Mouse (Mus musculus): ENCODE measurements around the gene Slc25a25. TPM values are rescaled to one million over a fixed set of nuclear protein-coding genes. Genes with fewer than 3 reads are reported as not detected.

Gene Slc25a25
- polyA plus RNA-seq, 1 experiment from 2014 or later = 17.0 TPM

DNA sequence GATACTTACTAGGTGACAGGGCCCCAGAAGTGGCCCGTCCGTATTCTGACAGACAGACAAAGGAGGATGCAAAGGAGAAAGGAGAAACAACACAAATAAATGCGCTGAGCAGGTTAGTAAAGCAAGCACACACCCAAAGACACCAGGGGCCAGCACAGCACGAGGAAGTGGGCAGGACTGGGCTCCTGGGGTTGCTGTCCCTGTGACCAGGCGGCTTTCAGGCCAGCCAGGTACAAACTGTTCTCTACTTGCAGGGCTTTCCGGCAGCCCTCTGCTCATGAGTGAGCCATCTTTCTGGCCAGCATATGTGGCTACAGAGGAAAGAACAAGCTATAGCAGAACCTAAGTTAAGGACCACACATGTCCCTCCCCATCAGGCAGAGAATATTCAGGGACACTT lies 30.6 kb downstream of the Slc25a25 start:
- Histone ChIP-seq H3K27ac (no peak overlapping the region), H3K27me3 (ENCODE audit: insufficient read depth, poor library complexity, severe bottlenecking) (no peaks in the 10 kb centered on the region), H3K9me3 (no peaks in the 10 kb centered on the region), H3K4me3 (no peak overlapping the region), H3K36me3 (peaks cover 59% of the 10 kb centered on the region), H3K4me1 (peaks cover 44% of the 10 kb centered on the region)
- 83% methylated on average over 6 of the region's 6 CpGs for WGBS
- no peak for DNase-seq (ENCODE audit: low spot score)

DNA sequence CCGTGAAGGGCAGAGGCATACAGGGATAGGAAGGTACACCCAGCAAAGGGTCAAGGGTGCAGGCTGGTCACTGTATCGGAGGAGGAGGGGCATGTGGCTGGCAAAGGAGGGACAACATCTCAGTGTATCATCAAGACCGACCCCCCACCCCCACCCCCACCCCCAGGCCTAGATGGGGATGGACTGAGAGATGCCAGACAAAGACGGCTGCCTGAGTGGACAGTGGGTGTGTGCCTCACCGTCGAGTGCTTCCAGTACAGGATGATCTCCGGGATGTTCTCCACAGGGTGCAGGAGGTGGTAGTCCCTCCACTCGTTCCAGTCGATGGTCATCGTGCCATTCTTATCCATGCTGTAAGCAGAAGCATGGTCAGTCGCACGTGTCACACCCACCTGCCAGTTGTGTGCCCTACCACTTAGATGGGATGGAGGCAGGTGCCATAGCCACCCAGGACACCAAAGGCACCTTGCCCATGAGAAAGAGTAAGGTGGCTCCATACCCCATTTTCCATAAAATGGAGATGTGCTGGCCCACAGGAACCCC lies 31.1 kb downstream of the Slc25a25 start:
- H3K27me3 ChIP-seq (ENCODE audit: insufficient read depth, poor library complexity, severe bottlenecking) = no peaks in the 10 kb centered on the region
- H3K4me3 ChIP-seq = no peak overlapping the region
- H3K9me3 ChIP-seq = no peaks in the 10 kb centered on the region
- peaks cover 39% of the 10 kb centered on the region for H3K4me1 ChIP-seq
- peaks cover 64% of the 10 kb centered on the region for H3K36me3 ChIP-seq
- H3K27ac ChIP-seq = no peak overlapping the region
- DNase-seq (ENCODE audit: low spot score) = no peak
- WGBS = 90% methylated on average over 12 of the region's 12 CpGs

DNA sequence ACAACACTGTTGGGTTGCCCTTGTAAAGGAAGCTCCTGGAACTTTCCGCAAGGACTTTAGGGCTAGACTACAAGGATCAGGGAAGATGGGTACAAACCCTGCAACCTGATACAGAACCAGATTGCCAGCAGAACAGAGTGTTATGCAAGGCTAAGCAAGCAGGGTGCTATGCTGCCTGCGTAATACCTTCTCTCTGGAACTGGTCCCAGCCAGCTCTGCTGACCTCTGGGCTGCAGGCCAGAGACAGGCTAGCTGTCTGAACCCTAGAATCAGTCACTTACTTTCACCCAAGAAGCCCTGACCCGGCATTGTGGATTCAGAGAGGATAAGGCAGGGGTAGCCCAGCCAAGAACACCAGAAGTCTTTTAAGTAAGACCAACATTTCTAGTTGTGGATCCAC lies 31.9 kb downstream of the Slc25a25 start:
- H3K27ac ChIP-seq = no peak overlapping the region
- WGBS = 89% methylated on average over 3 of the region's 3 CpGs
- no peak overlapping the region for H3K4me3 ChIP-seq
- no peaks in the 10 kb centered on the region for H3K27me3 ChIP-seq (ENCODE audit: insufficient read depth, poor library complexity, severe bottlenecking)
- peaks cover 32% of the 10 kb centered on the region for H3K4me1 ChIP-seq
- no peak for DNase-seq (ENCODE audit: low spot score)
- H3K9me3 ChIP-seq = no peaks in the 10 kb centered on the region
- peaks cover 72% of the 10 kb centered on the region for H3K36me3 ChIP-seq

DNA sequence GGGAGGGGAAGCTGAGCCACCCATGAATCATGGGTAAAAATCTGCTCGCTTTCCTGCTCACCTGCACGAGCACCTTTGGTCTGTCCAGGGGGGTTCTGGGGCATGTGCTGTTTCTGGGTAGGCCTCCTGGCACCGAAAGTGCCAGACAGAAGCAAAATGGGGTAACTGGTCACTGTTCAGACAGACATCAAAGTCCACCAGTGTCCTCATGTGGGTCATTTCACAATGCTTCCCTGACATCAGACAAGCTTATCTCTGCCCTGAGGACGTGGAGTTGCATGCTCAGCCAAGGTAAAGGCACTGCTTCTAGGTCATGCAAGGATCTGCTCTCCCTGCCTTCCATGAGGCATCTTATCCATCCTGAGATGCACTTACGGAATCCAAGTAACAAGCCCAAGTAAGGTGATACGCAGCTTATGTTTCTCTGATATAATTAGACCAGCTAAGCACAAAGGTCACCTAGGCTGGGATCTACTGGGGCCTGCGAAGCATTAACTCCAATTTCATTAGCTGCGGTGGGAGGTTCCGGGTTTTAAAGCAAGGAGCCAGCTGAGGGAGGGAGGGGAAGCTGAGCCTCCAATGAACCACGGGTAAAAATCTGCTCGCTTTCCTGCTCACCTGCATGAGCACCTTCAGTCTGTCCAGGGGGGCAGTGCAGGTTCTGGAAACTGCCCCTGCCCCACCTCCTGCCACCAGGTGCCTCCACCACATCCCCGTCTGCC lies 32.7 kb downstream of the Slc25a25 start:
- Histone ChIP-seq H3K9me3 (no peaks in the 10 kb centered on the region), H3K4me1 (peaks cover 24% of the 10 kb centered on the region), H3K4me3 (no peak overlapping the region), H3K36me3 (peaks cover 79% of the 10 kb centered on the region), H3K27ac (no peak overlapping the region), H3K27me3 (ENCODE audit: insufficient read depth, poor library complexity, severe bottlenecking) (no peaks in the 10 kb centered on the region)
- 82% methylated on average over 12 of the region's 12 CpGs for WGBS
- no peak for DNase-seq (ENCODE audit: low spot score)

DNA sequence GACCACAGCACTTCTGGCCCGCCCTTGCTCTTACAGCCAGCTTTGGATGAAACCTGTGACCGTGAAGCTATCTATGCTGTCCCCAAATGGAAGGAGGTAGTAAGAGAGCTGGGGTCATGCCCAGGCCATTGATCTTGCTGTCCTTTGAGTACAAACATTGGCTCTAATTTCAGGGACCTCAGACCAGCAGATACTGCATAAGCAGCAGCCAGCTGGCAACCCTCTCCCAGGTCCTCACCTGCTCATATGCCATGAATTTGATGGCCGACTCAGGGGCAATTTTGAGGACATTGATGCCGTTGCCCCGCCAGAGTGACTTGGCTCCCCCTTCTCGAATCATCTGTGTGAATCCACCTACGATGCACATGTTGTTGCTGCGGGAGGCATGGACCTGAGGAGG lies 33.8 kb downstream of the Slc25a25 start:
- H3K27me3 ChIP-seq (ENCODE audit: insufficient read depth, poor library complexity, severe bottlenecking) = no peaks in the 10 kb centered on the region

DNA sequence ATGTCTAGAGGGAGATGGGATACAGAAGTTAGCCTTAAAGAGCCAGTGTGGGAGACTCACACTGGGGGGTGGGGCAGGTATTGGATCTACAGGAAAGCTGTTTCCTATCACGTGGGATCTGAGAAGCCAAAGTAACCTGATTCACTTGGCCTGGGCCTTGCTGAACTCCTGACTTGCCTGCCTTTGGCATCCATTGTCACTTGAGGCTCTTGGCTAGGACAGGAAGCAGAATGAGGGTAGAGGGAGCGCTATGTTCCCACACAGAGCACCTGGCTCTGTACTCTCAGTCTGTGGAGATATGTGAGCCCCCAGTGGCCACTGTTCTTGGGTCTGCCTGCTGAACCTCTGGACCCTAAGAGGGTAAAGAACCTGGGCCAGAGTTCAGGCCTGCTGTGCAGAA lies 34.7 kb downstream of the Slc25a25 start:
- Histone ChIP-seq H3K27me3 (ENCODE audit: insufficient read depth, poor library complexity, severe bottlenecking) (no peaks in the 10 kb centered on the region), H3K27ac (no peak overlapping the region), H3K4me3 (no peak overlapping the region), H3K9me3 (no peaks in the 10 kb centered on the region), H3K4me1 (peaks cover 4% of the 10 kb centered on the region), H3K36me3 (peaks cover 78% of the 10 kb centered on the region)
- no peak for DNase-seq (ENCODE audit: low spot score)
- WGBS = 82% methylated on average over 2 of the region's 2 CpGs

More for the DNA sequence above, 33.8 kb downstream of the Slc25a25 start:
- Histone ChIP-seq H3K36me3 (peaks cover 79% of the 10 kb centered on the region), H3K4me1 (peaks cover 13% of the 10 kb centered on the region), H3K4me3 (no peak overlapping the region), H3K27ac (no peak overlapping the region), H3K9me3 (no peaks in the 10 kb centered on the region)
- WGBS = 90% methylated on average over 8 of the region's 8 CpGs
- no peak for DNase-seq (ENCODE audit: low spot score)

DNA sequence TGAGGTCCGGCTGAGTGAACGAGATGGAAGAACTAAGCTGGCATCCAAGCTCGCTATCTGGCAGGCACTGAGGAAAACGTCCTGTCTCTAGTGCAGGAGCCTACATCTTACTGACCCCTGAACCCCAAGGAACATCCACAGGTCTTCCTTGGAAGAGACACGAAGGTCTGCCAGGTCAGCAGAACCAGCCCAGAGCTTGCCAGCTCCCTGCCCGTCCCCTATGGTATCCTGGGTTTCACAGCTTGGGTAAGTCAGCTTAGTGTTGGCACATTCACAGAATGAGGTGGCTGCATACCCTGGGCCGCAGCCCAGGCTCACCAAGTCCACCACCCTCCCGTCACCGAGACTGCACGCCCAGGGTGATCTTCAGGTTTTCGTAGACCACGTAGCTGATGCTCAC lies 35.4 kb downstream of the Slc25a25 start:
- no peak for DNase-seq (ENCODE audit: low spot score)
- no peaks in the 10 kb centered on the region for H3K27me3 ChIP-seq (ENCODE audit: insufficient read depth, poor library complexity, severe bottlenecking)
- WGBS = 93% methylated on average over 12 of the region's 12 CpGs
- 0 out of 2 replicates have a peak, but pooled peaks cover 3% of the 10 kb centered on the region for H3K4me1 ChIP-seq
- peaks cover 71% of the 10 kb centered on the region for H3K36me3 ChIP-seq
- H3K9me3 ChIP-seq = no peaks in the 10 kb centered on the region
- H3K27ac ChIP-seq = no peak overlapping the region
- H3K4me3 ChIP-seq = no peak overlapping the region

DNA sequence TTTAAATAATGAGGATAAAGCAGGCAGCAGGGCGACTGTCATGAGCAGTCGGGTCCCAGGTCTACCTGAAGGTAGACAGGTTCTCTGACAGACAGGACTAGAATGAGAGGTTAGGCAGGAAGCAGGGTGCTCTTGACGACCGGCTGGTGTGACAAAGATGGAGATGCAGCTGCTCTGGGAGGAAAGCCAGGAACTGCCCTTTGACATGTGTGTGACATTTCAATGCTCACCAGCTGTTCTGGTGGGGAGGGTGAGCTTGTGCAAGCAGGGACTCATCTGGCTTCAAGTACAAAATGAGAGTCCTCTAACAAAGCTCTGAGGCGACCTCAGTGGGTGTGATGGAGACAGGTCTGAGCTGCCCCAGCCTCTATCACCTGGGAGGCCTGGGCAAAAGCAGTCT lies 37.3 kb downstream of the Slc25a25 start:
- WGBS = 61% methylated on average over 5 of the region's 5 CpGs
- no peak overlapping the region for H3K27ac ChIP-seq
- H3K4me1 ChIP-seq = 0 out of 2 replicates have a peak, but pooled peaks cover 2% of the 10 kb centered on the region
- H3K9me3 ChIP-seq = no peaks in the 10 kb centered on the region
- no peaks in the 10 kb centered on the region for H3K27me3 ChIP-seq (ENCODE audit: insufficient read depth, poor library complexity, severe bottlenecking)
- H3K4me3 ChIP-seq = no peak overlapping the region
- DNase-seq (ENCODE audit: low spot score) = no peak
- H3K36me3 ChIP-seq = peaks cover 52% of the 10 kb centered on the region

DNA sequence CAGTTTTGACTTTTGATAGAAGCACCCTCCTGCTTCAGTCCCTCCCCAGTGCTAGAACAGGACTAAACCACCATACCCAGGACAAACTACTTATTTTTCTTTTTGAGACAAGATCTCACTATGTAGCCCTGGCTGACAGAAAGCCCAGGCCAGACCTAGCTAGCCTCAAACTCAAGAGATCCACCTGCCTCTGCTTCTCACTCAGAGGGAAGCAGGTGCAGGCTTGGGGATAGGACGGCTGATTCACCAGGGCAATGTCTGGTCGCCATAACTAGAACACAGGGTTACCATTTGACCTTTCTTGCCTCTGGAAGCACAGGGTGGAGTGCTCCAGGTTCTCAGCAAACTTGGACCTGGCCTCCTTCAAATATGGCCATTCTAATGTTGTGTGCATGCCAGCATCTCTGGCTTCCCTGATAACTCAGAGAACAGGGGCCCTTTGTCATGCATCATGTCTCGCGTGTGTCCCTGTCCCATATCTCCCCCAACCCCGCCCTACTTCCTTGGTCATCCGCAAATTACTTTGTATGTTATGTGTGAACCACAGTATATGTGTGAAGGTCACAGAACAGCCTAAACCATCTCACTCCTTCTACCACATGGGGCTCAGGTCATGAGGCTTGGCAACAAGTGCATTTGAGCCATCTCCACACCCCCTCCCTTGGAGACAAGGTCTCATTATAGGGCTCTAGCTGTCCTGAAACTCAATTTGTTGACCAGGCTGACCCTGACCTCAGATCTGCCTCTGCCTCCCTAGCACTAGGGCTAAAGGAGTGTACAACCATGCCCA lies 38.3 kb downstream of the Slc25a25 start:
- H3K27ac ChIP-seq = no peak overlapping the region
- H3K27me3 ChIP-seq (ENCODE audit: insufficient read depth, poor library complexity, severe bottlenecking) = no peaks in the 10 kb centered on the region
- H3K4me3 ChIP-seq = no peak overlapping the region
- peaks cover 42% of the 10 kb centered on the region for H3K36me3 ChIP-seq
- no peak for DNase-seq (ENCODE audit: low spot score)
- no peaks in the 10 kb centered on the region for H3K9me3 ChIP-seq
- 91% methylated on average over 6 of the region's 6 CpGs for WGBS
- peaks cover 9% of the 10 kb centered on the region; the same call in 1 of the 2 replicates for H3K4me1 ChIP-seq

DNA sequence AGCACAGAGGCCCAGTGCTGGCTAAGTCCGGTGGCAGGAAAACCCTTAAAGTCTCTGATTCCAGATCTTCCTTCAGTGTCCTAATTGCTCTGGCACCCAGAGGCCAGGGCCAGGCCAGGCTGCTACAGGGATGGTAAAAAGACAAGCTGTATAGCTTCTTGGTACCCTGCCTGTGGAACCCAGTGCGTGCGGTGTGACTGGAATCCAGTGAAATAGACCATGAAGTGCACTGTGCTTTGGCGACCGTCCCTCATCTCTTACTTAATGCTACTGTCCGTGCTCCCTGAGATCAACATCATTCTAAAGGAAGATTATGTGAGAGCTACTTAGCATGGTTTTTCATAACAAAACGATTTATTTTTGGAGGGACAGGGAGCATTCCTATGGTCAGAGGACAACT lies 39.8 kb downstream of the Slc25a25 start:
- H3K27me3 ChIP-seq (ENCODE audit: insufficient read depth, poor library complexity, severe bottlenecking) = no peaks in the 10 kb centered on the region
- no peak for DNase-seq (ENCODE audit: low spot score)
- H3K27ac ChIP-seq = no peak overlapping the region
- H3K4me3 ChIP-seq = no peak overlapping the region
- peaks cover 27% of the 10 kb centered on the region for H3K36me3 ChIP-seq
- no peaks in the 10 kb centered on the region for H3K9me3 ChIP-seq
- 78% methylated on average over 7 of the region's 7 CpGs for WGBS
- peaks cover 9% of the 10 kb centered on the region; the same call in 1 of the 2 replicates for H3K4me1 ChIP-seq

DNA sequence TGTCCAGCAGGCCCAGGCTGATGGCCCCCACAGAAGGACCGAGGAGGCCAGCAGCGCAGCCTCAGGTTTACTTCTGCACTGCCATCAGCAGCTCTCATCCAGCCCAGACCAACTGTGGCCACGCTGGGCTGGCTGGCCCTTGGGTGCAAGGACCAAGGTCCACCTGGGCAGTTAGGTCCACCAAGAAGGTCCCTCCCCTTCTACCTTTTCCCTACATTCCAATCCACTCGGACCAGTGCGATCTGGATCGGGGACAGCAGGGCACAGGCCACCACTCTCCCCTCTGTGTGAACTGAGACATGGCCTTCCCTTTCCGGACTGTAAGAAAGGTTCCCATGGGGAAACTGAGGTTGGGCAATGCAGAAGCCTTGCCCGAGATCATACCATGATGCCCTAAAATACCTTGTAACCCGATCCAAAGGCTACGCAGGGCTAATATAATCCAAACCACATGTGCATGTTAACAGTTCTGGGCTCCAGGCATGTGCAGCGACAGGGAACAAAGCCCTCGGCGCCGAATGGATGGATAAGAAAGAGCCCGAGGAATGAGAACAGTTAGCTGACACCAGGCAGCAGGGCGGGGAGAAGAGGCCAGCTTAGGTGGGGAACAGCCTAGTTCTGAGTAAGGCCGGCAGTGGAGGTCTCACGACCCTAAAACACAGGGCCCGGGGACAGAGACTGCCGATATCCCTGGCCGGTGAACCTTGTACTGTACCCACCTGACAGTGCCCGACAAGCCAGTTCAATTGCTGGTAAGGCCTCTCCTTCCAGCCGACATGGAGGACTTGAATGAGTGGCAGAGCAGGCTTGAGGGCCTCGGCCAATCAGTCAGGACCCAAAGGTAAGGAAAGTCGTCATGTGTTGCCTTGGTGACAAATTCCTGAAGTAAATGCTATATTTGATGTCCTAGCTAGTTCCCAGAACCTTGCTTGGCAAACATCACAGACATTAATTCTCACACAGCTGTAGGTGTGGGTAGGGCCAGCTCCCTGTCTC lies 42.5 kb downstream of the Slc25a25 start:
- Histone ChIP-seq H3K27me3 (ENCODE audit: insufficient read depth, poor library complexity, severe bottlenecking) (no peaks in the 10 kb centered on the region), H3K9me3 (no peaks in the 10 kb centered on the region), H3K36me3 (peaks cover under 1% of the 10 kb centered on the region; the same call in 1 of the 2 replicates), H3K27ac (peak overlapping the region; percentile 56), H3K4me3 (no peak overlapping the region), H3K4me1 (peaks cover 9% of the 10 kb centered on the region; the same call in 1 of the 2 replicates)
- DNase-seq (ENCODE audit: low spot score) = no peak
- 64% methylated on average over 25 of the region's 25 CpGs for WGBS

DNA sequence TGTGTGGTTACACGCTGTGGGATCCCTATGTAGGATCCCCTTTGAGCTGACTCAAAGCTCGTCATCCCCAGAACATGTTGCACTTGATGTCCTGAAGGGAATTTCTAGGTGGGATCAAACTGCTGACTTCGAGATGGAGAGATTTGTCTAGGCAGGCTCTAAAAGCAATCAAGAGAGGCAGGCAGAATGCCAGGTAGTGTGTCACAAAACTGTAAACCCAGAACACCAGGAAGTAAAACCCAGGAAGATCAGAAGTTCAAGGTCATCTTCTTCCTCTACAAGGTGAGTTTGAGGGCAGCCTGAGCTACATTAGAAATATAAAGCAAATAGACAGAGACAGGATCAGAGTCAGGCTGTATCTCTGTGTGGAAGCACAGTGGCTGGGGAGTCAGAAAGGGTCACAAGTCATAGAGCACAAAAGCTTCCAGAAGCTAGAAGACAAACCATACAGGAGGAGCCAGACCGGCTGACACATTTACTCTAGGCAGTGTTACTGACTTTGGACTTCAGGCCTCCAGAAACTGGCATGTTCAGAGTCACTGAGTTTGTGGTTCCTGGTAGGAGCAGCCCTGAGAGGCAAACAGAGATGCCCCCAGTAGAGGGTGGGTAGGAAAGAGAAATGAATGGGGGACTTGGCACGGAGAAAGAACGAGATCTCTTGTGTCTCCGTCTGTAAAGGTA lies 44.0 kb downstream of the Slc25a25 start:
- no peak for DNase-seq (ENCODE audit: low spot score)
- Histone ChIP-seq H3K4me1 (peaks cover 9% of the 10 kb centered on the region; the same call in 1 of the 2 replicates), H3K9me3 (no peaks in the 10 kb centered on the region), H3K27ac (no peak overlapping the region), H3K27me3 (ENCODE audit: insufficient read depth, poor library complexity, severe bottlenecking) (no peaks in the 10 kb centered on the region), H3K36me3 (peaks cover 12% of the 10 kb centered on the region), H3K4me3 (no peak overlapping the region)
- 81% methylated on average over 7 of the region's 7 CpGs for WGBS

Data from heart, embryonic 10.5 days (tissue).